Mouse (Mus musculus): Measurements from ENCODE around the gene Alox15. TPM values are rescaled to one million over a fixed set of nuclear protein-coding genes. Genes with fewer than 3 reads are reported as not detected.

Alox15 gene
- polyA plus RNA-seq, 1 experiment from 2014 or later = 0.18 TPM

DNA sequence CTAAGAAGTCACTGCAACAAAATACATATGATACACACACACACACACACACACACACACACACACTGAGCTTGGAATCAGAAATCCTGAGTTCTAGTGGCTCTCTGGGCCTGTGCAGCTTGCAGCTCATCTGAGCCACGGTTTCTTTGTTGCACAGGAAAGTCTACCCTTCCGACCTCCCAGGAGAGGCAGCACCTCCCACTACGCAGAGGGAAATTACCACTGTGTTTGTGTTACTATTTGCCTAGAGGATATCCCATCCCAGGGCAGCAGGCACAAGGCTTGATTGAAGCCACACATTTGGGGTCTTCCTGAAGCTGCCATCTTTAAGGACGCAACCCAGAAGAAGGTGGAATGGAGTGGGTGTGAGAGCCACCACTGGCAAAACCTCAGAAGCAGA is 54.4 kb downstream of the Alox15 start:
- no peaks in the 10 kb centered on the region for H3K36me3 ChIP-seq (ENCODE audit: control insufficient read depth, insufficient read depth, low read length)
- H3K27ac ChIP-seq (ENCODE audit: low read length) = no peak overlapping the region
- ATAC-seq = no peak
- WGBS = 69% methylated on average over 4 of the region's 4 CpGs
- H3K9ac ChIP-seq (ENCODE audit: low read depth, low read length) = no peak overlapping the region
- H3K9me3 ChIP-seq (replicated peaks; ENCODE audit: control insufficient read depth, low read length, poor library complexity, severe bottlenecking) = no peaks in the 10 kb centered on the region; the same call in 1 of the 2 replicates
- H3K27me3 ChIP-seq (ENCODE audit: control insufficient read depth, insufficient read depth, low read depth, low read length) = no peaks in the 10 kb centered on the region
- no peaks in the 10 kb centered on the region for H3K4me1 ChIP-seq (ENCODE audit: control insufficient read depth, insufficient read depth, low read length)
- no peak overlapping the region for H3K4me3 ChIP-seq (ENCODE audit: low read depth, low read length)
- no peak overlapping the region for H3K4me2 ChIP-seq (ENCODE audit: low read length)

Other genes starting within 250 kb of the Alox15 start
- gene Mgl2, start 221.7 kb downstream of the Alox15 start, polyA plus RNA-seq (2015; fragmentation: Nextera tagmentation; extraction: Ambion mirVana) = 1.1 and 1.2 TPM in 2 replicates
- 0.48 and 1.1 TPM in 2 replicates for gene Clec10a, start 195.8 kb downstream of the Alox15 start, polyA plus RNA-seq (2015; fragmentation: Nextera tagmentation; extraction: Ambion mirVana)
- 6.9 and 7.8 TPM in 2 replicates for gene Slc16a11, start 139.3 kb downstream of the Alox15 start, polyA plus RNA-seq (2015; fragmentation: Nextera tagmentation; extraction: Ambion mirVana)
- gene Slc16a13, start 131.0 kb downstream of the Alox15 start, polyA plus RNA-seq (2015; fragmentation: Nextera tagmentation; extraction: Ambion mirVana) = 12.7 and 13.6 TPM in 2 replicates
- 5.1 and 5.3 TPM in 2 replicates for gene Bcl6b, start 122.2 kb downstream of the Alox15 start, polyA plus RNA-seq (2015; fragmentation: Nextera tagmentation; extraction: Ambion mirVana)
- gene 0610010K14Rik, start 114.1 kb downstream of the Alox15 start, polyA plus RNA-seq (2015; fragmentation: Nextera tagmentation; extraction: Ambion mirVana) = 165 and 167 TPM in 2 replicates
- 12.0 and 12.7 TPM in 2 replicates for gene Gm21988, start 112.2 kb downstream of the Alox15 start, polyA plus RNA-seq (2015; fragmentation: Nextera tagmentation; extraction: Ambion mirVana)
- gene Rnasek, start 112.2 kb downstream of the Alox15 start, polyA plus RNA-seq (2015; fragmentation: Nextera tagmentation; extraction: Ambion mirVana) = 368 and 379 TPM in 2 replicates
- 0.34 and 0.49 TPM in 2 replicates for gene Alox12, start 96.7 kb downstream of the Alox15 start, polyA plus RNA-seq (2015; fragmentation: Nextera tagmentation; extraction: Ambion mirVana)
- not detected in 2 replicates for gene Alox12e, start 29.4 kb downstream of the Alox15 start, polyA plus RNA-seq (2015; fragmentation: Nextera tagmentation; extraction: Ambion mirVana)
- 33.0 and 35.0 TPM in 2 replicates for gene Pelp1, start 58.0 kb upstream of the Alox15 start, polyA plus RNA-seq (2015; fragmentation: Nextera tagmentation; extraction: Ambion mirVana)
- gene Arrb2, start 80.6 kb upstream of the Alox15 start, polyA plus RNA-seq (2015; fragmentation: Nextera tagmentation; extraction: Ambion mirVana) = 52.6 and 58.9 TPM in 2 replicates
- 44.1 and 45.9 TPM in 2 replicates for gene Med11, start 99.9 kb upstream of the Alox15 start, polyA plus RNA-seq (2015; fragmentation: Nextera tagmentation; extraction: Ambion mirVana)
- 0.35 and 0.49 TPM in 2 replicates for gene Zmynd15, start 107.4 kb upstream of the Alox15 start, polyA plus RNA-seq (2015; fragmentation: Nextera tagmentation; extraction: Ambion mirVana)
- 1.7 and 2.6 TPM in 2 replicates for gene Cxcl16, start 108.0 kb upstream of the Alox15 start, polyA plus RNA-seq (2015; fragmentation: Nextera tagmentation; extraction: Ambion mirVana)
- 6.1 and 6.2 TPM in 2 replicates for gene Tm4sf5, start 153.2 kb upstream of the Alox15 start, polyA plus RNA-seq (2015; fragmentation: Nextera tagmentation; extraction: Ambion mirVana)
- gene Vmo1, start 162.6 kb upstream of the Alox15 start, polyA plus RNA-seq (2015; fragmentation: Nextera tagmentation; extraction: Ambion mirVana) = 0.45 TPM in 1 of 2 replicates, not detected in the other
- 0.29 TPM in 1 of 2 replicates, not detected in the other for gene Gltpd2, start 167.2 kb upstream of the Alox15 start, polyA plus RNA-seq (2015; fragmentation: Nextera tagmentation; extraction: Ambion mirVana)
- 719 and 737 TPM in 2 replicates for gene Psmb6, start 173.3 kb upstream of the Alox15 start, polyA plus RNA-seq (2015; fragmentation: Nextera tagmentation; extraction: Ambion mirVana)
- not detected in 2 replicates for gene Gm40193, start 180.9 kb upstream of the Alox15 start, polyA plus RNA-seq (2015; fragmentation: Nextera tagmentation; extraction: Ambion mirVana)
- 17.9 and 19.6 TPM in 2 replicates for gene Pld2, start 188.0 kb upstream of the Alox15 start, polyA plus RNA-seq (2015; fragmentation: Nextera tagmentation; extraction: Ambion mirVana)
- 16.7 and 18.2 TPM in 2 replicates for gene Mink1, start 210.8 kb upstream of the Alox15 start, polyA plus RNA-seq (2015; fragmentation: Nextera tagmentation; extraction: Ambion mirVana)